ENCODE assay signal across 21 mouse cellular contexts in the genomic region with DNA sequence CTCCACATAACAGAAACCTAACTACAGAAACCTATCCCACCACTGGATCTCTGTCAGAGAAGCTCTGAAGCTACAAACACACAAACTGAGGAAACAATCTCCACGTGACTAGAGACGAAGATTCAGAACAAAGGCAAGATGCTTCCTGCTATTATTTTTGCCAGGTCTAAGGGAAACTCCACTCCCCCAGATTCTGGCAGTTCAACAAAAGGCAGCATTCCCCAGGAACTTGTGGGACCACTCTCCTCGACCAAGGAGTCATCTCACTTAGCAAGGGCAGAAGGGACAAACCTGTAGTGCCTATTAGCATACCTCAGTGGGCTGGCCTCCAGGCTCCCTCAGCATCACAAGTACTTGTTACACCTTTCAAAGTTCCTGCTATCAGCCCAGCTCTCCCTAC. TPM values are rescaled to one million over a fixed set of nuclear protein-coding genes. Genes with fewer than 3 reads are reported as not detected.
DNase-seq lines count a peak whose midpoint lies in the region; ATAC-seq and TF ChIP-seq lines count a peak whose summit lies in the region.
"Had no signal": no experiment of that assay in that cellular context is flagged by ENCODE, and none has a peak within 500 bp of the region (broad histone marks: within the 10 kb centered on the region; RNA-seq: fewer than 3 reads in every experiment).

No protein-coding gene starts in this region.

- intact Hi-C loops in heart, postnatal 25 days (cut with DNase I): no loop called here

- H3K27ac ChIP-seq in kidney, adult 2 months (ENCODE audit: insufficient read depth, low read depth, low read length): no peak overlapping the region
- H3K27ac ChIP-seq in kidney, embryonic 15.5 days: no peak overlapping the region
- H3K27ac ChIP-seq: forebrain, embryonic 10.5 days; forebrain, embryonic 13.5 days; heart, embryonic 15.5 days; hindbrain, embryonic 12.5 days; hindbrain, embryonic 15.5 days had no signal

- H3K4me1 ChIP-seq in kidney, adult 2 months (ENCODE audit: control insufficient read depth, insufficient read depth, low read length): no peaks in the 10 kb centered on the region
- no peaks in the 10 kb centered on the region for H3K4me1 ChIP-seq in kidney, embryonic 15.5 days
- H3K4me1 ChIP-seq: forebrain, embryonic 10.5 days; forebrain, embryonic 13.5 days; heart, embryonic 15.5 days; hindbrain, embryonic 12.5 days; hindbrain, embryonic 15.5 days had no signal

- H3K27me3 ChIP-seq in kidney, adult 2 months (replicated peaks; ENCODE audit: control insufficient read depth, insufficient read depth, low read length): no peaks in the 10 kb centered on the region
- H3K27me3 ChIP-seq in kidney, embryonic 15.5 days: no peaks in the 10 kb centered on the region
- H3K27me3 ChIP-seq: forebrain, embryonic 13.5 days; heart, embryonic 15.5 days; hindbrain, embryonic 12.5 days; hindbrain, embryonic 15.5 days had no signal

- TF ChIP-seq POLR2A in kidney, adult 2 months (IDR thresholded peaks at IDR 0.05; ENCODE audit: low read depth, low read length): no peak

- no peak overlapping the region for H3K4me3 ChIP-seq in kidney, adult 2 months (ENCODE audit: insufficient read depth, low read depth, low read length)
- H3K4me3 ChIP-seq in kidney, embryonic 15.5 days (replicated peaks): no peak overlapping the region
- H3K4me3 ChIP-seq: forebrain, embryonic 10.5 days; forebrain, embryonic 13.5 days; heart, embryonic 15.5 days; hindbrain, embryonic 12.5 days; hindbrain, embryonic 15.5 days had no signal

- H3K9me3 ChIP-seq in kidney, embryonic 15.5 days (replicated peaks): no peaks in the 10 kb centered on the region
- H3K9me3 ChIP-seq: forebrain, embryonic 10.5 days; forebrain, embryonic 13.5 days; heart, embryonic 15.5 days; hindbrain, embryonic 12.5 days; hindbrain, embryonic 15.5 days had no signal

- no peak for TF ChIP-seq CTCF in kidney, adult 2 months (conservative IDR thresholded peaks at IDR 0.05; ENCODE audit: insufficient read depth, insufficient read length, low read depth, low read length)

- no peak for ATAC-seq in kidney, embryonic 15.5 days (replicated peaks; ENCODE audit: low FRiP score)
- ATAC-seq: forebrain, embryonic 13.5 days; forebrain, embryonic 16.5 days; intestine, postnatal 0 days had no signal

- peaks cover 2% of the 10 kb centered on the region for H3K36me3 ChIP-seq in kidney, adult 2 months (ENCODE audit: control insufficient read depth, insufficient read depth, low read length)
- peaks cover 48% of the 10 kb centered on the region for H3K36me3 ChIP-seq in kidney, embryonic 15.5 days

- H3K9ac ChIP-seq in kidney, embryonic 15.5 days: no peak overlapping the region
- H3K9ac ChIP-seq: forebrain, embryonic 13.5 days; heart, embryonic 15.5 days; hindbrain, embryonic 12.5 days; hindbrain, embryonic 15.5 days had no signal

- DNase-seq in heart, adult 11 months: peak; percentile 91
- DNase-seq in heart, postnatal 25 days (ENCODE audit: low spot score): no peak
- DNase-seq in kidney, adult 2 months: peak; percentile 10
- peak; percentile 43 for DNase-seq in R1 (ENCODE audit: low read depth, low spot score)
- DNase-seq in adrenal gland, postnatal 36 days: no peak
- DNase-seq: adrenal gland, adult 2 months; adrenal gland, postnatal 14 days; cerebellum, adult 18-20 months; cerebellum, adult 9-10 months; cerebellum, postnatal 14 days; gastrocnemius, postnatal 14 days; heart, postnatal 14 days had no signal

- H3K4me2 ChIP-seq in kidney, embryonic 15.5 days: no peak overlapping the region
- H3K4me2 ChIP-seq: forebrain, embryonic 13.5 days; heart, embryonic 11.5 days; heart, embryonic 15.5 days; hindbrain, embryonic 12.5 days; hindbrain, embryonic 15.5 days had no signal

- WGBS in kidney, adult 2 months: 52% methylated on average over 3 of the region's 3 CpGs
- WGBS in kidney, embryonic 15.5 days: 64% methylated on average over 3 of the region's 3 CpGs

RNA-seq across cellular contexts. Expression of a gene that starts 30.1 kb away (rescaled TPM):
- total RNA-seq in heart, postnatal 25 days (2021): 10 to 100 TPM; 31.8 to 31.9 TPM
- 75.3 and 83.7 TPM in 2 replicates for polyA plus RNA-seq in kidney, adult 2 months (2012; rRNA removed)
- 100 and 104 TPM in 2 replicates for polyA plus RNA-seq in kidney, embryonic 15.5 days (2015; fragmentation: Nextera tagmentation; extraction: Ambion mirVana)
- total RNA-seq in adrenal gland, postnatal 36 days (2021): 10 to 100 TPM; 35.0 to 53.6 TPM

RNA-seq across cellular contexts. Expression of a gene that starts 34.0 kb away (rescaled TPM):
- total RNA-seq in heart, postnatal 25 days (2021): 10 to 100 TPM; 23.9 to 26.2 TPM
- polyA plus RNA-seq in kidney, adult 2 months (2012; rRNA removed): 8.6 and 10.7 TPM in 2 replicates
- 22.5 and 25.6 TPM in 2 replicates for polyA plus RNA-seq in kidney, embryonic 15.5 days (2015; fragmentation: Nextera tagmentation; extraction: Ambion mirVana)
- total RNA-seq in adrenal gland, postnatal 36 days (2021): 10 to 100 TPM; 35.0 to 40.0 TPM

Comparison
In these comparisons a context has a peak if more than half of its experiments do, and no peak if none do; other contexts are left out.
1. DNase-seq: peak in heart, adult 11 months (single experiment), kidney, adult 2 months (single experiment) and R1 (single experiment); none in heart, postnatal 25 days (single experiment) and adrenal gland, postnatal 36 days (0 of 2).